Mouse (Mus musculus) embryonic facial prominence, embryonic 10.5 days (tissue): ENCODE measurements around the gene Vwa7. TPM values are rescaled to one million over a fixed set of nuclear protein-coding genes. Genes with fewer than 3 reads are reported as not detected.

Experiments
- DNase-seq: peaks from one replicate; pipeline ENCODE4 v3.0.0-alpha.2; 2017; ENCODE audit warnings: low spot score
- H3K27ac ChIP-seq: fragments of 300-500 bp; sonication (generic); replicated peaks from 2 replicates; pipeline ENCODE4 v1.5.1; 2016; ENCODE audit warnings: mild to moderate bottlenecking
- H3K27me3 ChIP-seq: fragments of 300-500 bp; sonication (generic); replicated peaks from 2 replicates; pipeline ENCODE4 v1.6.1; 2016; ENCODE audit warnings: low read depth, mild to moderate bottlenecking; ENCODE audit not compliant: poor library complexity, severe bottlenecking
- H3K36me3 ChIP-seq: fragments of 300-500 bp; sonication (generic); replicated peaks from 2 replicates; pipeline ENCODE4 v1.6.1; 2016; ENCODE audit warnings: mild to moderate bottlenecking, moderate library complexity
- H3K4me1 ChIP-seq: fragments of 300-500 bp; sonication (generic); 2 replicates; pipeline ENCODE4 v1.6.1; 2016
- H3K4me3 ChIP-seq: fragments of 300-500 bp; sonication (generic); 2 replicates; pipeline ENCODE4 v1.5.1; 2016; ENCODE audit warnings: mild to moderate bottlenecking, moderate library complexity
- H3K9me3 ChIP-seq: fragments of 300-500 bp; sonication (generic); 2 replicates; pipeline ENCODE4 v1.6.1; 2016; ENCODE audit warnings: mild to moderate bottlenecking
- WGBS: fragments of 180-500 bp; shearing (Covaris S2); methylation state at CpG from one replicate; pipeline ENCODE4 v1.1.7; 2016; 5-methylcytosine and 5-hydroxymethylcytosine counted together
- polyA plus RNA-seq: library from polyadenylated mRNA; unstranded; fragments of >200 nt; fragmentation: Nextera tagmentation; extraction: Ambion mirVana; gene quantifications from 2 replicates; pipeline ENCODE4 v1.2.1, GENCODE M21; 2016

Vwa7 gene
- polyA plus RNA-seq, 1 experiment from 2014 or later: 0.21 TPM

DNA sequence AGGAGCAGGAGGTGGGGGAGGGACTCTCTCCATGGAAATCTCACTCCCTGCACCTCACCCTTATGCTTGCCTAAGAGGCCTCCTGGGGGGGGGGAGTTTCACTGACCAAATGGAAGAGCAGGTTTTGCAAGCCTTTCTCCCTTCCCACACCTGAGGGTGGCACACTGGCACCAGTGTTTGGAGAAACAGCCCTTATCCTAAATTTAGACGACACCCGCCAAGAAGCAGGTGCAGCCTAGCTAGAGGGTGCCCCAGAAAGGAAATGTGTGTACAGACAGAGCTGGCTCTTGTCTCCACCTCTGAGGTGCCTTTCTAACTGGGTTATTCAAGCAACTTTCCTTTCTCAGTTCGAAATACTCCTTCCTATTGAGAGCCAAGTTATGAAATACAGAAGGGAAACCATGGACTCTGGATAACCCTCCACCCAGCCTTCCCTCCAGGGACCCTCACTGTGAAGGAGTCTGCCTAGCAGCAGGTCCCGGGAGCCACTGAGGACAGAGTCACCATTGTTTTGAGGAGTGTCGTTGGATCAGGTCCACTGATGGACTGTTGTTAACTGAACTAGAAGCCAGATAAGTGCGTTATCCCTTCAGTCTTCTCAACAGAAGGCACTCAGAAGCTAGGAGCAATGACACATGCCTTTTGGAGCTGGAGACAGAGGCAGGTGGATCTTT, 54.3 kb downstream of the Vwa7 start:
- H3K4me1 ChIP-seq: peaks cover 14% of the 10 kb centered on the region
- no peak for DNase-seq
- no peaks in the 10 kb centered on the region for H3K9me3 ChIP-seq
- H3K27me3 ChIP-seq: peaks cover 41% of the 10 kb centered on the region
- no peak overlapping the region for H3K4me3 ChIP-seq
- WGBS: 51% methylated on average over 6 of the region's 6 CpGs
- no peaks in the 10 kb centered on the region for H3K36me3 ChIP-seq
- H3K27ac ChIP-seq: no peak overlapping the region

GRCm38 (mm10) chr17:35071454-35071853, 55.1 kb downstream of the Vwa7 start:
- Histone ChIP-seq H3K27ac (no peak overlapping the region), H3K9me3 (no peaks in the 10 kb centered on the region), H3K4me3 (no peak overlapping the region), H3K4me1 (peaks cover 17% of the 10 kb centered on the region), H3K27me3 (peaks cover 39% of the 10 kb centered on the region), H3K36me3 (no peaks in the 10 kb centered on the region)
- 78% methylated on average over 9 of the region's 9 CpGs for WGBS
- no peak for DNase-seq

- Histone ChIP-seq H3K27me3 (peaks cover 31% of the 10 kb centered on the region), H3K4me1 (peaks cover 36% of the 10 kb centered on the region), H3K36me3 (no peaks in the 10 kb centered on the region), H3K9me3 (no peaks in the 10 kb centered on the region), H3K4me3 (no peak overlapping the region), H3K27ac (no peak overlapping the region)
- no peak for DNase-seq
- 49% methylated on average over 17 of the region's 17 CpGs for WGBS
Observed at GRCm38 (mm10) chr17:35074097-35074496, 57.7 kb downstream of the Vwa7 start.

Other genes with a start within 250 kb of the Vwa7 start
- not detected in 2 replicates for gene Cyp21a1, start 212.0 kb upstream of the Vwa7 start, polyA plus RNA-seq
- 24.6 and 26.4 TPM in 2 replicates for gene Stk19, start 179.6 kb upstream of the Vwa7 start, polyA plus RNA-seq
- 78.1 and 88.8 TPM in 2 replicates for gene Dxo, start 179.6 kb upstream of the Vwa7 start, polyA plus RNA-seq
- gene Skiv2l, start 166.4 kb upstream of the Vwa7 start, polyA plus RNA-seq: 57.1 and 57.3 TPM in 2 replicates
- 129 and 144 TPM in 2 replicates for gene Nelfe, start 166.2 kb upstream of the Vwa7 start, polyA plus RNA-seq
- 2.1 and 2.6 TPM in 2 replicates for gene Cfb, start 154.1 kb upstream of the Vwa7 start, polyA plus RNA-seq
- 4.8 and 6.2 TPM in 2 replicates for gene Zbtb12, start 137.1 kb upstream of the Vwa7 start, polyA plus RNA-seq
- not detected in 2 replicates for gene Gm20547, start 134.5 kb upstream of the Vwa7 start, polyA plus RNA-seq
- gene C2, start 118.3 kb upstream of the Vwa7 start, polyA plus RNA-seq: 0.55 and 1.6 TPM in 2 replicates
- 96.5 and 103 TPM in 2 replicates for gene Ehmt2, start 118.1 kb upstream of the Vwa7 start, polyA plus RNA-seq
- 0.21 and 0.44 TPM in 2 replicates for gene Slc44a4, start 102.1 kb upstream of the Vwa7 start, polyA plus RNA-seq
- 14.0 and 19.3 TPM in 2 replicates for gene Neu1, start 85.3 kb upstream of the Vwa7 start, polyA plus RNA-seq
- gene Hspa1b, start 57.3 kb upstream of the Vwa7 start, polyA plus RNA-seq: 0.13 and 0.15 TPM in 2 replicates
- gene Gm20481, start 46.7 kb upstream of the Vwa7 start, polyA plus RNA-seq: not detected in 2 replicates
- 1.3 and 1.9 TPM in 2 replicates for gene Hspa1a, start 44.4 kb upstream of the Vwa7 start, polyA plus RNA-seq
- 1.1 TPM in 2 replicates for gene Hspa1l, start 43.9 kb upstream of the Vwa7 start, polyA plus RNA-seq
- 339 and 361 TPM in 2 replicates for gene Lsm2, start 34.7 kb upstream of the Vwa7 start, polyA plus RNA-seq
- gene Vars, start 15.6 kb upstream of the Vwa7 start, polyA plus RNA-seq: 197 and 223 TPM in 2 replicates
- gene Sapcd1, start 11.4 kb downstream of the Vwa7 start, polyA plus RNA-seq: 4.2 and 5.6 TPM in 2 replicates
- 3.9 and 4.4 TPM in 2 replicates for gene Msh5, start 30.2 kb downstream of the Vwa7 start, polyA plus RNA-seq
- 190 and 191 TPM in 2 replicates for gene Clic1, start 33.4 kb downstream of the Vwa7 start, polyA plus RNA-seq
- gene Ddah2, start 42.5 kb downstream of the Vwa7 start, polyA plus RNA-seq: 482 and 503 TPM in 2 replicates
- gene Ly6g6c, start 48.8 kb downstream of the Vwa7 start, polyA plus RNA-seq: 0.31 and 0.35 TPM in 2 replicates
- gene Mpig6b, start 49.6 kb downstream of the Vwa7 start, polyA plus RNA-seq: 0.52 and 0.93 TPM in 2 replicates
- 0.83 and 1.00 TPM in 2 replicates for gene Ly6g6e, start 60.3 kb downstream of the Vwa7 start, polyA plus RNA-seq
- gene Ly6g6d, start 61.5 kb downstream of the Vwa7 start, polyA plus RNA-seq: 1.3 TPM in 1 of 2 replicates, not detected in the other
- gene Ly6g6f, start 69.0 kb downstream of the Vwa7 start, polyA plus RNA-seq: 0.51 and 0.62 TPM in 2 replicates
- gene Abhd16a, start 72.7 kb downstream of the Vwa7 start, polyA plus RNA-seq: 59.4 and 60.0 TPM in 2 replicates
- not detected in 2 replicates for gene Ly6g5c, start 91.7 kb downstream of the Vwa7 start, polyA plus RNA-seq
- gene Ly6g5b, start 98.8 kb downstream of the Vwa7 start, polyA plus RNA-seq: 1.5 and 1.6 TPM in 2 replicates
- gene Gpank1, start 104.9 kb downstream of the Vwa7 start, polyA plus RNA-seq: 32.5 and 33.3 TPM in 2 replicates
- gene Csnk2b, start 105.5 kb downstream of the Vwa7 start, polyA plus RNA-seq: 283 and 288 TPM in 2 replicates
- gene D17H6S53E, start 109.8 kb downstream of the Vwa7 start, polyA plus RNA-seq: 9.6 and 9.7 TPM in 2 replicates
- 0.40 and 0.69 TPM in 2 replicates for gene Apom, start 115.5 kb downstream of the Vwa7 start, polyA plus RNA-seq
- 73.8 and 77.8 TPM in 2 replicates for gene Bag6, start 118.6 kb downstream of the Vwa7 start, polyA plus RNA-seq
- gene Prrc2a, start 148.3 kb downstream of the Vwa7 start, polyA plus RNA-seq: 203 and 205 TPM in 2 replicates
- gene Aif1, start 159.5 kb downstream of the Vwa7 start, polyA plus RNA-seq: 2.9 and 3.9 TPM in 2 replicates
- gene Lst1, start 171.9 kb downstream of the Vwa7 start, polyA plus RNA-seq: 2.6 and 6.9 TPM in 2 replicates
- gene Ltb, start 177.9 kb downstream of the Vwa7 start, polyA plus RNA-seq: 0.16 and 0.34 TPM in 2 replicates
- gene Tnf, start 185.4 kb downstream of the Vwa7 start, polyA plus RNA-seq: not detected in 2 replicates
- not detected in 2 replicates for gene Lta, start 188.8 kb downstream of the Vwa7 start, polyA plus RNA-seq
- 0.33 and 0.40 TPM in 2 replicates for gene Gm16181, start 204.3 kb downstream of the Vwa7 start, polyA plus RNA-seq
- gene Atp6v1g2, start 217.1 kb downstream of the Vwa7 start, polyA plus RNA-seq: 5.2 and 5.6 TPM in 2 replicates
- 9.3 and 9.6 TPM in 2 replicates for gene Nfkbil1, start 219.2 kb downstream of the Vwa7 start, polyA plus RNA-seq
- gene Ddx39b, start 225.2 kb downstream of the Vwa7 start, polyA plus RNA-seq: 726 and 735 TPM in 2 replicates
- 30.3 and 32.9 TPM in 2 replicates for gene H2-D1, start 246.2 kb downstream of the Vwa7 start, polyA plus RNA-seq